Mouse (Mus musculus): ENCODE data around the gene Gpr19. TPM values are rescaled to one million over a fixed set of nuclear protein-coding genes. Genes with fewer than 3 reads are reported as not detected.

Gene Gpr19
- total RNA-seq, 2 experiments from 2014 or later, result 7.9 to 11.1 TPM

- no peak for DNase-seq
These were observed 48.9 kb downstream of the Gpr19 start for GRCm38 (mm10) chr6:134849461-134849860.

- peak; percentile 27 for DNase-seq
These were observed 50.0 kb downstream of the Gpr19 start for GRCm38 (mm10) chr6:134848197-134848890.

GRCm38 (mm10) chr6:134847550-134847949, 50.8 kb downstream of the Gpr19 start:
- DNase-seq, result no peak

- DNase-seq, result peak; percentile 24
These were observed 52.1 kb downstream of the Gpr19 start for GRCm38 (mm10) chr6:134846308-134846707.

- no peak for DNase-seq
These were observed 52.7 kb downstream of the Gpr19 start for GRCm38 (mm10) chr6:134845726-134846125.

GRCm38 (mm10) chr6:134840346-134840745, 58.0 kb downstream of the Gpr19 start:
- DNase-seq, result no peak

GRCm38 (mm10) chr6:134838111-134838510, 60.3 kb downstream of the Gpr19 start:
- no peak for DNase-seq

- DNase-seq, result no peak
These were observed 63.7 kb downstream of the Gpr19 start for GRCm38 (mm10) chr6:134834585-134835251.

- no peak for DNase-seq
These were observed 67.6 kb downstream of the Gpr19 start for GRCm38 (mm10) chr6:134830776-134831175.

- peak; percentile 100 for DNase-seq
These were observed 68.3 kb downstream of the Gpr19 start, which contains the start of gene Crebl2 for GRCm38 (mm10) chr6:134829786-134830700. Gene Crebl2, plus strand, starts transcription at chr6:134830154.

- DNase-seq, result no peak
These were observed 75.5 kb downstream of the Gpr19 start for GRCm38 (mm10) chr6:134822844-134823243.

GRCm38 (mm10) chr6:134820411-134820810, 78.0 kb downstream of the Gpr19 start:
- DNase-seq, result no peak

GRCm38 (mm10) chr6:134819741-134820140, 78.6 kb downstream of the Gpr19 start:
- no peak for DNase-seq

Other genes with a start within 250 kb of the Gpr19 start
- gene Dusp16, start 106.0 kb downstream of the Gpr19 start, total RNA-seq (2021), result 10 to 100 TPM; 19.3 to 23.0 TPM
- 10 to 100 TPM; 14.8 to 17.3 TPM for gene Crebl2, start 68.4 kb downstream of the Gpr19 start, total RNA-seq (2021)
- 10 to 100 TPM; 46.2 TPM for gene Cdkn1b, start 21.8 kb upstream of the Gpr19 start, total RNA-seq (2021)
- 10 to 100 TPM in 1 of 2 experiments, 1 to 10 TPM in 1; 6.7 to 38.4 TPM for gene Apold1, start 83.1 kb upstream of the Gpr19 start, total RNA-seq (2021)
- 10 to 100 TPM; 57.4 to 61.4 TPM for gene Ddx47, start 113.0 kb upstream of the Gpr19 start, total RNA-seq (2021)
- 1 to 10 TPM; 1.1 to 2.1 TPM for gene Gprc5a, start 167.1 kb upstream of the Gpr19 start, total RNA-seq (2021)
- gene Gprc5d, start 219.7 kb upstream of the Gpr19 start, total RNA-seq (2021), result not detected

All from adrenal gland, postnatal 10 days (tissue).